Comparison of ENCODE assay signal across 24 mouse cellular contexts in the genomic region with DNA sequence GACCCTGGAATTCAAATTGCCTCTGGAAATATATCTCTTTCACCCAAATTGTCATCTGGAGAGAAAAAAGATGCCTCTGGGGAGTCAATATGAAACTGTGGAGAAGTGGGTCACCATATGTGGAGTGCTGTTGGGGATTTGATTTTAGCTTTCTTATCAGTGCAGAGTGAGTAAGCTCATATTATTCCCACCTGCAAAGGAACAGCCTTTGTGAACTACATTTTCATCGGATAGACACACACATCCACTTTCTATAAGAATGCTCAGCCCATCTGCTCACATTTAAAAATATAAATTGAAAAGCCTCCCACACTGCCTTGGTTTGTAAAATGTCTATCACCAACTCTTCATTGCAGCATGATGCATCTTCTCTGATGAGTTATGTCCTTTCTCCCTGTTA.
DNase-seq lines count a peak whose midpoint lies in the region; ATAC-seq and TF ChIP-seq lines count a peak whose summit lies in the region.
"Had no signal": no experiment of that assay in that cellular context is flagged by ENCODE, and none has a peak within 500 bp of the region (broad histone marks: within the 10 kb centered on the region; RNA-seq: fewer than 3 reads in every experiment).

No protein-coding gene starts in this region.

- intact Hi-C loops in left cerebral cortex, adult 2 months (cut with DNase I), result no loop called here
- intact Hi-C loops in left cerebral cortex, postnatal 10 days (cut with DNase I), result no loop called here

- H3K27ac ChIP-seq in left cerebral cortex, adult 2 months, result peak overlapping the region; percentile 74
- H3K27ac ChIP-seq: embryonic facial prominence, embryonic 13.5 days; embryonic facial prominence, embryonic 15.5 days; forebrain, embryonic 13.5 days; forebrain, embryonic 15.5 days had no signal

- no peak for TF ChIP-seq CTCF in left cerebral cortex, adult 2 months (IDR thresholded peaks at IDR 0.05)

- no peak overlapping the region for H3K4me3 ChIP-seq in left cerebral cortex, adult 2 months
- H3K4me3 ChIP-seq: embryonic facial prominence, embryonic 13.5 days; embryonic facial prominence, embryonic 15.5 days; erythroblast, embryonic 14.5 days; forebrain, embryonic 13.5 days; forebrain, embryonic 15.5 days had no signal

- DNase-seq in frontal cortex, postnatal 25 days (ENCODE audit: low spot score in 2 of 2), result no peak
- no peak for DNase-seq in left cerebral cortex, adult 2 months (ENCODE audit: extremely low spot score in 1 of 2, low spot score in 2 of 2)
- no peak for DNase-seq in left cerebral cortex, postnatal 10 days (ENCODE audit: extremely low spot score in 1 of 2, low spot score in 2 of 2)
- peak; percentile 46 for DNase-seq in right cerebral cortex, adult 18-20 months
- no peak for DNase-seq in right cerebral cortex, postnatal 25 days
- peak; percentile 78 for DNase-seq in telencephalon, adult 2 months (ENCODE audit: low read depth, low spot score)
- no peak for DNase-seq in T-cell, adult 2 months (ENCODE audit: low spot score)
- DNase-seq: adrenal gland, adult 8-10 months; adrenal gland, postnatal 14 days; adrenal gland, postnatal 36 days; cerebellum, adult 11 months; cerebellum, adult 18-20 months; cerebellum, adult 8-10 months; cerebellum, postnatal 10 days; cerebellum, postnatal 36 days; embryo, embryonic 11 days; forebrain, postnatal 0 days had no signal

- ATAC-seq in frontal cortex, adult (ENCODE audit: low TSS enrichment), result peak; percentile 92
- ATAC-seq: activated CD4-positive, CD25-positive, alpha-beta regulatory T cell, adult 4 months; forebrain, embryonic 13.5 days; forebrain, embryonic 15.5 days; forebrain, postnatal 0 days had no signal

Comparison
In these comparisons a context has a peak if more than half of its experiments do, and no peak if none do; other contexts are left out.
1. DNase-seq: peak in right cerebral cortex, adult 18-20 months (single experiment) and telencephalon, adult 2 months (single experiment); none in frontal cortex, postnatal 25 days (0 of 2), left cerebral cortex, adult 2 months (0 of 2), left cerebral cortex, postnatal 10 days (0 of 2), right cerebral cortex, postnatal 25 days (single experiment) and T-cell, adult 2 months (single experiment).